Mouse (Mus musculus) A20 (cell line): ENCODE data around the gene Txndc8.

Experiments
- DNase-seq: peaks from one replicate; pipeline ENCODE4 v3.0.0-alpha.2; 2011; ENCODE audit warnings: low read depth, low spot score

The Txndc8 gene

GRCm38 (mm10) chr4:57956029-57956960 is 52.6 kb downstream of the Txndc8 start, which contains the start of gene Txn1:
TSS of gene Txn1 (minus strand) at chr4:57956411.
- peak; percentile 99 for DNase-seq

- DNase-seq, result peak; percentile 78
These were observed 53.4 kb downstream of the Txndc8 start for GRCm38 (mm10) chr4:57955544-57955958.

- no peak for DNase-seq
These were observed 53.9 kb downstream of the Txndc8 start for GRCm38 (mm10) chr4:57954991-57955390.

GRCm38 (mm10) chr4:57954580-57954979 is 54.3 kb downstream of the Txndc8 start:
- DNase-seq, result no peak

- no peak for DNase-seq
These were observed 55.1 kb downstream of the Txndc8 start for GRCm38 (mm10) chr4:57953796-57954195.

DNA sequence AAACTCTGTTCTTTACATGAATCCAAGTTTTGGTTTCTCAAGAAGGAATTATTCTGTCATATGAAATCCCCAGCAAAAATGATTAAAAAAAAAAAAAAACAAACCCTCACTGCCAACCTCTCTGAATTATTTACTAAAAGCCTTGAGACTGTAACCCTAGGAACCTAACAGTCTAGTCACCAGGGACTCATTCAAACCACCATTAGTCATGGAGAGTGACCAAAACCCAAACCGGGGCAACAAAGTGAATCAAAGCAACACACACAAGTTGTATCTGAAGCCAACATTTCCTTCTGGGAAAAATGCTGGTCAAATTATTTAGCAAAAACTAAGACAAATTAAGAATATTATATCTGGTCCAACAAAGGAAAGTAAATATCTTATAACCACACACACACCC is 56.0 kb downstream of the Txndc8 start:
- DNase-seq, result no peak

GRCm38 (mm10) chr4:57952416-57952815 is 56.5 kb downstream of the Txndc8 start:
- peak; percentile 5 for DNase-seq

DNA sequence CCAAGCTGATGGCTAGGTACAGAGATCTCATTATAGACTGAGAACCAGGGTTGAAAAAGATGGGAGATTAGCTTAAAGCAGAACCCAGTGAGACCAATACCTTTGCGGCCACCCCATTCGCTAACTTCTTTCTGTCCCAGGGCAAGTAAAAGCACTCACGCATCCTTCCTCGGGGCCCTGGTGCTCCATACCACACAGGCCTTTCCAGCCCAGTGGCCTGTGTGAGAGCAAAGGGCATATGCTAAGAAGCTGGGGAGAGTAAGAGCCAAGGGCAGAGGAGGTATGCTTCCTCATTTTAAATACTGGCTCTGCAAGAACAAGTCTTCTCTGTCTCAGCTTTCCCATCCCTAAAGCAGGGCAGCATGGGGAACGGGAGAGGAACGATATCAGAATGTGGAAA is 59.1 kb downstream of the Txndc8 start:
- no peak for DNase-seq

- DNase-seq, result no peak
These were observed 61.4 kb downstream of the Txndc8 start for GRCm38 (mm10) chr4:57947476-57947875.

GRCm38 (mm10) chr4:57947036-57947435 is 61.9 kb downstream of the Txndc8 start:
- DNase-seq, result no peak

DNA sequence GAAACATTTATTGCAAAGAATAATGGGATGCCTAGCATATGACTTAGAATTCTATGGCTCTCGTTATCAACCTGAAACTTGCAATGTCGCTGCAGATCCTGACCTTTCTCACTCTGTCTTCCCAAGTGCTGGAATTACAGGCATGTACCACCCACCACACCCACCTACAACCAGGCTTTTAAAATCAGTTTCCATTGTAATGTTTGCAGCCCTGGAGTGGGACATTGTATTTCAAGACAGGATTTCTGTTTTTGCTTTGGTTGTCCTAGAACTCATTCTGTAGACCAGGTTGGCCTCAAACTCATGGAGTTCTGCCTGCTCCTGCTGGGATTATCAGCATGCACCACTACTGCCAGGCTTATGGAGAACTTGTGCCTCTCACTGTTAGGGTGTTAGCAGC is 66.0 kb downstream of the Txndc8 start:
- no peak for DNase-seq

DNA sequence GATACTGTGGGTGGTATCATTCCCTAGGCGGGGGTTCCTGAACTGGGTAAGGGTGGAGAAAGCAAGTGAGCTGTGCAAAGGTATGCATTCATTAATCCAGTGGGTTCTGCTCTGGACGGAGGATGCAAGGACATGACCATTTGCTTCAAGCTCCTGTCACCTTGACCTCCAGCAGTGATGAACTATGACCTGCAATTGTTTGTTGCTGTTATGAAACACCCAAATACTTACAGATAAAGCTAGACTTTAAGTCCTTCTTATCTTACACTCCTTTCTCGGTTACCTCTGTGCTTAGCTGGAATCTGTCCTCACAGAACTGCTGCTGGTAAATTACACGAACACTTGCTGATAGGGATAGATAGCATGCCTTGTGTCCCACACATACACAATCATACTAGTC is 68.3 kb downstream of the Txndc8 start:
- no peak for DNase-seq

GRCm38 (mm10) chr4:57937292-57937691 is 71.6 kb downstream of the Txndc8 start:
- DNase-seq, result no peak

DNA sequence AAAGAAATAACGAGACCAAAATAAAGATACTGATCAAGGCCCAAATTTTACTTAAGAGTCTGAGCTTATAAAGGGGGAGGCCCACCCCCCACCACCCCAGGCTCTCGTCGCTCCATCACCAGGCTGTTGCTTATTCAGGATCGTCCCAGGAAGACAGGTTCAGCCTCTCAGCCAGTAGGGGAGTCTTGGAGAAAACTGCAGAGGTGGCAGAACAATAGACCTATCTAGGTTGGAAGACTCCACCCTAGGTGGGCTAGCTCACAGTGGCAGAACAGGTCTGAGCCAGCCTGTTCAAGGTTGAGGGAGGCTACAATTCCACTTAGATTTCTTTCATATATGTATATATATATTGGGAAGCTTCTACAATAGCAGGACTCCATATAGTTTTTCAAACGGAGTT is 74.7 kb downstream of the Txndc8 start:
- no peak for DNase-seq
